9 mouse cellular contexts compared by ENCODE assay signal in the genomic region with DNA sequence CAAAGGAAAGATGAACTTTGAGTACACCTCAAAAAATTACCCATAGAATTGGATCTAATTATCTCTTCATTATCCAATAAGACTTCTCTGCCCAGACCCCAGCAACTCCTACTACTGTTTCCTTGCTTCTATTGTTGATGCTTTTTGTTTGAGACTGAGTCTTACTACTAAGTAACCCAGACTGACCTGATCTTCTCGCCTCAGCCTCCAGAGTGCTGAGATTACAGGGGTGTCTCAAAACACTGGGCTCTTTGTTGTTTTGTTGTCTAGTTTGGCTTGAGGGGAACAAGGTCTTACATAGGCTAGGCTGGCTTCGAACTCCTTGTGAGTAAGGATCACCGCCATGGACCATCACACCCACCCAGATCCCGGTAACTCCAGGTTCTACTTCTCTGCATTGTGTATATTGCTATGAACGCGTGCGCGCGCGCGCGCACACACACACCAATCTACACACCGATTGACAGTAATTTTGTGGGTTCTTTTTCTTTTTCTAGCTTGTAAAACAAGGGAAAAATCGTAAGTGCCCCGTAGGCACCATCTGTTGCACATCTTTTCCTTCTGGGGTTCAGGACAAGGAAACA. TPM values are rescaled to one million over a fixed set of nuclear protein-coding genes. Genes with fewer than 3 reads are reported as not detected.
A peak's percentile ranks its signal among the peaks of the same experiment; 100 is the strongest.
DNase-seq lines count a peak whose midpoint lies in the region; ATAC-seq and TF ChIP-seq lines count a peak whose summit lies in the region.
"Had no signal": no experiment of that assay in that cellular context is flagged by ENCODE, and none has a peak within 500 bp of the region (broad histone marks: within the 10 kb centered on the region; RNA-seq: fewer than 3 reads in every experiment).

No protein-coding gene starts in this region.

- H3K4me2 ChIP-seq in hindbrain, embryonic 11.5 days (replicated peaks; ENCODE audit: low read depth, low read length) = peak overlapping the region; percentile 35
- H3K4me2 ChIP-seq in midbrain, embryonic 11.5 days = peak overlapping the region; percentile 42

- no peak for TF ChIP-seq CTCF in heart, adult 2 months (IDR thresholded peaks at IDR 0.05)

- peak overlapping the region; percentile 38 for H3K4me3 ChIP-seq in heart, adult 2 months
- H3K4me3 ChIP-seq in hindbrain, embryonic 11.5 days (ENCODE audit: low read depth, low read length) = peak overlapping the region; percentile 26; the same call in 1 of the 2 replicates
- peak overlapping the region; percentile 31 for H3K4me3 ChIP-seq in midbrain, embryonic 11.5 days (ENCODE audit: low read depth, low read length)

- 18% methylated on average over 15 of the region's 15 CpGs for WGBS in heart, adult 2 months
- WGBS in hindbrain, embryonic 11.5 days = 25% methylated on average over 15 of the region's 15 CpGs
- WGBS in midbrain, embryonic 11.5 days = 21% methylated on average over 15 of the region's 15 CpGs

- H3K9ac ChIP-seq in heart, adult 2 months (ENCODE audit: low read depth, low read length) = no peak overlapping the region
- H3K9ac ChIP-seq in hindbrain, embryonic 11.5 days (ENCODE audit: low read depth, low read length) = peak overlapping the region; percentile 13
- peak overlapping the region; percentile 56 for H3K9ac ChIP-seq in midbrain, embryonic 11.5 days (ENCODE audit: low read length)

- no peaks in the 10 kb centered on the region for H3K4me1 ChIP-seq in heart, adult 2 months (ENCODE audit: control insufficient read depth, insufficient read depth, low read length)
- peaks cover 7% of the 10 kb centered on the region; the same call in 1 of the 2 replicates for H3K4me1 ChIP-seq in hindbrain, embryonic 11.5 days (replicated peaks; ENCODE audit: control insufficient read depth, insufficient read depth, low read length)
- H3K4me1 ChIP-seq in midbrain, embryonic 11.5 days (ENCODE audit: control insufficient read depth, insufficient read depth, low read length) = peaks cover 25% of the 10 kb centered on the region

- TF ChIP-seq EP300 in heart, adult 2 months (IDR thresholded peaks at IDR 0.05; ENCODE audit: insufficient read depth, low read depth, low read length) = no peak

- no peaks in the 10 kb centered on the region for H3K36me3 ChIP-seq in heart, adult 2 months (ENCODE audit: control insufficient read depth, insufficient read depth, low read length)
- H3K36me3 ChIP-seq in hindbrain, embryonic 11.5 days (ENCODE audit: control insufficient read depth, insufficient read depth, low read length) = no peaks in the 10 kb centered on the region
- H3K36me3 ChIP-seq in midbrain, embryonic 11.5 days (ENCODE audit: control insufficient read depth, insufficient read depth, low read length) = no peaks in the 10 kb centered on the region

- no peak for TF ChIP-seq POLR2A in heart, adult 2 months (IDR thresholded peaks at IDR 0.05; ENCODE audit: insufficient read depth, low read depth, low read length)

- no peak overlapping the region for H3K27ac ChIP-seq in heart, adult 2 months
- H3K27ac ChIP-seq in hindbrain, embryonic 11.5 days (ENCODE audit: low read depth, low read length) = peak overlapping the region; percentile 67
- H3K27ac ChIP-seq in midbrain, embryonic 11.5 days (ENCODE audit: low read depth, low read length) = peak overlapping the region; percentile 69

- no peaks in the 10 kb centered on the region for H3K9me3 ChIP-seq in hindbrain, embryonic 11.5 days (ENCODE audit: control insufficient read depth, low read length)
- no peaks in the 10 kb centered on the region for H3K9me3 ChIP-seq in midbrain, embryonic 11.5 days (ENCODE audit: control insufficient read depth, low read length)

- no peak for ATAC-seq in hindbrain, embryonic 11.5 days (ENCODE audit: low FRiP score)
- ATAC-seq in midbrain, embryonic 11.5 days (ENCODE audit: low FRiP score) = no peak
- no peak for ATAC-seq in frontal cortex, adult (ENCODE audit: low TSS enrichment)

- H3K27me3 ChIP-seq in heart, adult 2 months (ENCODE audit: control insufficient read depth, insufficient read depth, low read length) = peaks cover 14% of the 10 kb centered on the region
- no peaks in the 10 kb centered on the region for H3K27me3 ChIP-seq in hindbrain, embryonic 11.5 days (ENCODE audit: control insufficient read depth, insufficient read depth, low read length)
- H3K27me3 ChIP-seq in midbrain, embryonic 11.5 days (ENCODE audit: control insufficient read depth, insufficient read depth, low read length) = no peaks in the 10 kb centered on the region

- H3K79me2 ChIP-seq in heart, adult 2 months (replicated peaks; ENCODE audit: control insufficient read depth, insufficient read depth, low read length) = no peaks in the 10 kb centered on the region

- DNase-seq in heart, adult 2 months = no peak
- DNase-seq in heart, adult 8-10 months (ENCODE audit: low spot score) = no peak
- peak; percentile 26 for DNase-seq in R1 (ENCODE audit: low read depth, low spot score)
- DNase-seq in hindbrain, embryonic 11.5 days (ENCODE audit: low spot score) = peak; percentile 60
- peak; percentile 88 for DNase-seq in midbrain, embryonic 11.5 days (ENCODE audit: low spot score, missing footprints)
- no peak for DNase-seq in adrenal gland, adult (ENCODE audit: inconsistent age in 2 of 2, low spot score in 1 of 2)
- DNase-seq in ovary, adult 18-20 months (ENCODE audit: low spot score) = no peak

- intact Hi-C loops in heart, adult 2 months (cut with DNase I) = no loop called here

RNA-seq across cellular contexts. Expression of gene Rimklb, which starts 7.5 kb away (rescaled TPM):
- not detected for total RNA-seq in heart, adult 2 months (2021)
- 0.04 and 0.12 TPM in 2 replicates for polyA plus RNA-seq in heart, adult 2 months (2012; rRNA removed)
- under 1 TPM in 1 of 4 experiments, not detected in 3; 0.23 TPM for total RNA-seq in heart, adult 8-10 months (2022)
- 62.1 and 63.4 TPM in 2 replicates for polyA plus RNA-seq in hindbrain, embryonic 11.5 days (2014; fragmentation: Nextera tagmentation; extraction: Ambion mirVana)
- polyA plus RNA-seq in midbrain, embryonic 11.5 days (2014; fragmentation: Nextera tagmentation; extraction: Ambion mirVana) = 67.4 and 70.1 TPM in 2 replicates
- polyA plus RNA-seq: C2C12 had no signal

RNA-seq across cellular contexts. Expression of gene Mfap5, which starts 14.6 kb away (rescaled TPM):
- total RNA-seq in heart, adult 2 months (2021) = 10 to 100 TPM; 20.5 to 22.4 TPM
- 113 and 156 TPM in 2 replicates for polyA plus RNA-seq in heart, adult 2 months (2012; rRNA removed)
- total RNA-seq in heart, adult 8-10 months (2022) = 10 to 100 TPM; 15.7 to 18.2 (median 18.0) TPM
- polyA plus RNA-seq in hindbrain, embryonic 11.5 days (2014; fragmentation: Nextera tagmentation; extraction: Ambion mirVana) = 1.2 and 1.6 TPM in 2 replicates
- 0.75 and 0.77 TPM in 2 replicates for polyA plus RNA-seq in midbrain, embryonic 11.5 days (2014; fragmentation: Nextera tagmentation; extraction: Ambion mirVana)

Comparison
In these comparisons a context has a peak if more than half of its experiments do, and no peak if none do; other contexts are left out.
1. DNase-seq: peak in R1 (single experiment), hindbrain, embryonic 11.5 days (single experiment) and midbrain, embryonic 11.5 days (single experiment); none in heart, adult 2 months (0 of 2), heart, adult 8-10 months (single experiment), adrenal gland, adult (0 of 2) and ovary, adult 18-20 months (single experiment).
2. RNA of gene Rimklb, which starts 7.5 kb away (polyA plus RNA-seq): 67.4 to 70.1 TPM in midbrain, embryonic 11.5 days and 62.1 to 63.4 TPM in hindbrain, embryonic 11.5 days; 0.04 to 0.12 TPM in heart, adult 2 months; every median in the first group is over 10 times any median in the second.
3. RNA of gene Mfap5, which starts 14.6 kb away (polyA plus RNA-seq): 113 to 156 TPM in heart, adult 2 months; 1.2 to 1.6 TPM in hindbrain, embryonic 11.5 days and 0.75 to 0.77 TPM in midbrain, embryonic 11.5 days; every median in the first group is over 10 times any median in the second.
4. Peak in every context shown above with its lines, with median percentiles within 50 percentile points of each other: H3K4me3 ChIP-seq.